Mouse (Mus musculus): Measurements from ENCODE around the gene Cacna1s.

DNA sequence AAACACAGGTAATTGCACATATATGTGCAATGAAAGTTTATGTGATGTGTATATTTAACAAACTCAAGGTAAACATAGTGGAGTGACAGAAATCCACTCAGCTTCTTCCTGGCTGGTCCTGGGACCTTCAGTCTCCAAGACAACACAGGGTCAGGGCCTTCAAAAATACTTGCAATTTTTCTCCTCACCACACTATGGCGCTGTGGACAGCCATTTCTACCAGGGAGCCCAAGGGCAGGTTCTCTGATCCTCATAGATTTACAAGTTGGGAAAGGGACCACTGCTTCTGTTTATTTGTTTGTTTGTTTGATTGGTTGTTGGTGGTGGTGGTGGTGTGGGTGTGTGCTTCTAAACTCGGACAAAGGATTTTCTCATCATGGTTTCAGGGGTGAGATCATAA lies 5.1 kb upstream of the Cacna1s start:
- TF ChIP-seq CTCF (IDR thresholded peaks at IDR 0.05; ENCODE audit: low read depth, low read length), result peak; percentile 44
- TF ChIP-seq EP300 (IDR thresholded peaks at IDR 0.05; ENCODE audit: insufficient read depth, low read depth, low read length), result no peak
- no peak for TF ChIP-seq POLR2A (IDR thresholded peaks at IDR 0.05; ENCODE audit: insufficient read depth, low read length)

Data from ES-Bruce4 (cell line).